8 mouse cellular contexts compared by ENCODE assay signal in the genomic region with DNA sequence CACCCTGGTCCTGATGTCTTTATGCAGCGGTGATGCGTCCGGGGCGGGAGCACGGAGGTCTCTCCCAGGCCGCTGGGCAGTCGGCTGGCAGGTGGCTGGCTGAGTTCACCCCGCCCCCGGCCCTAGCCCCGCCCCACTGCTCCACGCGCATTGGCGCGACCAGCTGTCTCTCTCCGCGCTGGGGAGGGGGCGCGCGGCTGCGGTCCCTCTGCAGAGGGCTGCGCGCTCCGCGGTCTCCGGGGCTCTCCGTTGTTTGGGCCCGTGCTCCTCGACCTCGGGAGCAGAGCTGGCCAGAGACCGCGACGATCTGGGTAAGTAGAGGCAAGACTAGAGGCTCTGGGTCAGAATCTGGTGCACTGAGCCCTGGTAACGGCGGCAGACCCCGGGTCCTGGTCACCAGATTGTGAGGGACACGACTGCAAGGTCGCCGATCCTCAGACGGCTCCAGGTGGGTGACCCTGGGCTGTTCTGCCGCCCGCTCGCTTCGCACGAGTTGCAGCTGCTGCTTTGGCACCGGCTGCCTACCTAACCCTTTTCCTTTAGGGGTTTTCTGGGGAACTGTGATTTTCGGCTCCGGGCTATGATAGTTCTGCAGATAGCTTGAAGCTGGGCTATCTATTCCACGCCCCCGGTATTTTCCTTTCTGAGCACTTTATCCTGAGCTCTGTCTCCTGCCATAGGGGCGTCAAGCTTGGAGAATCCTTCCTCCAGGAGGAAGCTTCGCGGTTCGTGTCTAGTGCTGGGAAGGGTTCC. TPM values are rescaled to one million over a fixed set of nuclear protein-coding genes. Genes with fewer than 3 reads are reported as not detected.
DNase-seq lines count a peak whose midpoint lies in the region; ATAC-seq and TF ChIP-seq lines count a peak whose summit lies in the region.

Akap5 (plus strand) TSS at position 213 of the 753 bp plus-strand sequence.

- no peaks in the 10 kb centered on the region for H3K4me1 ChIP-seq in cerebellum, adult 2 months (ENCODE audit: control insufficient read depth, insufficient read depth, low read length)
- H3K4me1 ChIP-seq in hindbrain, embryonic 14.5 days (replicated peaks; ENCODE audit: control insufficient read depth, insufficient read depth, low read length) = peaks cover 8% of the 10 kb centered on the region; the same call in 1 of the 2 replicates
- 0 out of 2 replicates have a peak, but pooled peaks cover 2% of the 10 kb centered on the region for H3K4me1 ChIP-seq in limb, embryonic 11.5 days (ENCODE audit: control insufficient read depth, insufficient read depth, low read length)
- H3K4me1 ChIP-seq in midbrain, embryonic 11.5 days (ENCODE audit: control insufficient read depth, insufficient read depth, low read length) = peaks cover 5% of the 10 kb centered on the region; the same call in 1 of the 2 replicates

- peaks cover 21% of the 10 kb centered on the region for H3K36me3 ChIP-seq in hindbrain, embryonic 14.5 days (replicated peaks; ENCODE audit: control insufficient read depth, insufficient read depth)
- no peaks in the 10 kb centered on the region; the same call in 1 of the 2 replicates for H3K36me3 ChIP-seq in limb, embryonic 11.5 days (ENCODE audit: control insufficient read depth, insufficient read depth, low read length)
- H3K36me3 ChIP-seq in midbrain, embryonic 11.5 days (ENCODE audit: control insufficient read depth, insufficient read depth, low read length) = no peaks in the 10 kb centered on the region

- H3K27me3 ChIP-seq in cerebellum, adult 2 months (ENCODE audit: control insufficient read depth, insufficient read depth, low read length) = no peaks in the 10 kb centered on the region
- H3K27me3 ChIP-seq in hindbrain, embryonic 14.5 days (ENCODE audit: control insufficient read depth, insufficient read depth, low read length) = 0 out of 2 replicates have a peak, but pooled peaks cover 5% of the 10 kb centered on the region
- no peaks in the 10 kb centered on the region for H3K27me3 ChIP-seq in limb, embryonic 11.5 days (ENCODE audit: control insufficient read depth, insufficient read depth, low read length)
- peaks cover 5% of the 10 kb centered on the region; the same call in 1 of the 2 replicates for H3K27me3 ChIP-seq in midbrain, embryonic 11.5 days (ENCODE audit: control insufficient read depth, insufficient read depth, low read length)

- H3K9ac ChIP-seq in hindbrain, embryonic 14.5 days = peak within 1 kb of the TSS; percentile 76
- peak within 1 kb of the TSS; percentile 72 for H3K9ac ChIP-seq in limb, embryonic 11.5 days (ENCODE audit: low read length)
- H3K9ac ChIP-seq in midbrain, embryonic 11.5 days (ENCODE audit: low read length) = peak within 1 kb of the TSS; percentile 68

- WGBS in cerebellum, adult 2 months = 1% methylated on average over 53 of the region's 53 CpGs
- WGBS in hindbrain, embryonic 14.5 days = 2% methylated on average over 51 of the region's 53 CpGs
- WGBS in limb, embryonic 11.5 days = 2% methylated on average over 53 of the region's 53 CpGs
- 2% methylated on average over 53 of the region's 53 CpGs for WGBS in midbrain, embryonic 11.5 days

- peak; percentile 65 for ATAC-seq in cerebellum, adult (ENCODE audit: insufficient number of reproducible peaks, low FRiP score, low TSS enrichment)
- peak; percentile 66 for ATAC-seq in frontal cortex, adult (ENCODE audit: low TSS enrichment)
- ATAC-seq in hindbrain, embryonic 14.5 days (ENCODE audit: low FRiP score) = peak; percentile 99
- peak; percentile 97 for ATAC-seq in limb, embryonic 11.5 days (ENCODE audit: insufficient number of reproducible peaks, low FRiP score, low TSS enrichment, low read depth)
- ATAC-seq in midbrain, embryonic 11.5 days (ENCODE audit: low FRiP score) = peak; percentile 99

- no peak for TF ChIP-seq POLR2A in cerebellum, adult 2 months (IDR thresholded peaks at IDR 0.05; ENCODE audit: borderline replicate concordance, insufficient read depth, low read length)

- H3K4me3 ChIP-seq in cerebellum, adult 2 months (replicated peaks; ENCODE audit: insufficient read depth, low read depth, low read length) = peak within 1 kb of the TSS; percentile 75
- peak within 1 kb of the TSS; percentile 62 for H3K4me3 ChIP-seq in hindbrain, embryonic 14.5 days (replicated peaks; ENCODE audit: low read length)
- H3K4me3 ChIP-seq in limb, embryonic 11.5 days (ENCODE audit: low read depth, low read length) = peak within 1 kb of the TSS; percentile 55
- H3K4me3 ChIP-seq in midbrain, embryonic 11.5 days (ENCODE audit: low read depth, low read length) = peak within 1 kb of the TSS; percentile 50

- DNase-seq in cerebellum, adult 11-12 months = no peak
- DNase-seq in cerebellum, adult 2 months = peak; percentile 50 to 57
- peak; percentile 84 for DNase-seq in hindbrain, embryonic 14.5 days (ENCODE audit: low spot score)
- DNase-seq in limb, embryonic 11.5 days (ENCODE audit: low spot score) = peak; percentile 81
- DNase-seq in midbrain, embryonic 11.5 days (ENCODE audit: low spot score, missing footprints) = peak; percentile 98
- DNase-seq in spleen, postnatal 10 days (ENCODE audit: low spot score in 2 of 2) = peak; percentile 31 to 51

- H3K27ac ChIP-seq in cerebellum, adult 2 months (ENCODE audit: insufficient read depth, low read length) = no peak within 1 kb of the TSS
- H3K27ac ChIP-seq in hindbrain, embryonic 14.5 days = peak within 1 kb of the TSS; percentile 69; the same call in 1 of the 2 replicates
- H3K27ac ChIP-seq in limb, embryonic 11.5 days (replicated peaks; ENCODE audit: low read depth, low read length) = no peak within 1 kb of the TSS
- no peak within 1 kb of the TSS for H3K27ac ChIP-seq in midbrain, embryonic 11.5 days (ENCODE audit: low read depth, low read length)

- no peak for TF ChIP-seq CTCF in cerebellum, adult 2 months (IDR thresholded peaks at IDR 0.05; ENCODE audit: borderline replicate concordance, insufficient read depth, low read depth, low read length)

- H3K4me2 ChIP-seq in hindbrain, embryonic 14.5 days (replicated peaks) = peak within 1 kb of the TSS; percentile 79
- H3K4me2 ChIP-seq in limb, embryonic 11.5 days (ENCODE audit: low read depth, severe bottlenecking) = peak within 1 kb of the TSS; percentile 89
- peak within 1 kb of the TSS; percentile 74 for H3K4me2 ChIP-seq in midbrain, embryonic 11.5 days

- H3K9me3 ChIP-seq in hindbrain, embryonic 14.5 days (ENCODE audit: control insufficient read depth, low read length) = no peaks in the 10 kb centered on the region
- H3K9me3 ChIP-seq in limb, embryonic 11.5 days (ENCODE audit: control insufficient read depth, low read length) = no peaks in the 10 kb centered on the region
- no peaks in the 10 kb centered on the region for H3K9me3 ChIP-seq in midbrain, embryonic 11.5 days (ENCODE audit: control insufficient read depth, low read length)

RNA-seq across cellular contexts. Expression of gene Akap5, which starts in this region (rescaled TPM):
- 3.8 and 4.4 TPM in 2 replicates for polyA plus RNA-seq in cerebellum, adult 2 months (2012; rRNA removed)
- 11.8 and 12.1 TPM in 2 replicates for polyA plus RNA-seq in hindbrain, embryonic 14.5 days (2014; fragmentation: Nextera tagmentation; extraction: Ambion mirVana)
- 1.4 and 1.6 TPM in 2 replicates for polyA plus RNA-seq in limb, embryonic 11.5 days (2014; fragmentation: Nextera tagmentation; extraction: Ambion mirVana)
- polyA plus RNA-seq in midbrain, embryonic 11.5 days (2014; fragmentation: Nextera tagmentation; extraction: Ambion mirVana) = 4.1 TPM in 2 replicates
